Mouse (Mus musculus): ENCODE measurements around the gene Cpm.
"Not testable (repeated sequence)": the region's sequence is repeated elsewhere in the genome, so short reads cannot be mapped to it uniquely, and the experiment has no call there.

Cpm gene

DNA sequence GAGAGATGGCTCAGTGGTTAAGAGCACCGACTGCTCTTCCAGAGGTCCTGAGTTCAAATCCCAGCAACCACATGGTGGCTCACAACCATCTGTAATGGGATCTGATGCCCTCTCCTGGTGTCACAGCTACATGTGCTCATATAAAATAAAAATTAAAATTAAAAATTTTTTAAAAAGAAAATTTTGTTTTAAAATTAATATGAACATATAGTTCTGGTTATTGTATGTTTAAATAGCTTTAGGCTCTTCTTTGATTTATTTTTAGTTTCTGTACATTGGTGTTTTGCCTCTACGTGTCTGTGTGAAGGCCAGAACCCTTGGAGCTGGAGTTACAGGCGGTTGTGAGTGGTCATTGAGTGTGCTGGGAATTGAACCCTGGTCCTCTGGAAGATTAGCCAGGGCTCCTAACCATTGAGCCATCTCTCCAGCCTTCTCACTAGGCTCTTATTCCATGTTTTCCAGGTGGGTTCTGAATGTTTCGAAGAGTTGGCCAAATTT, 97.6 kb downstream of the Cpm start:
- no peak for DNase-seq

- no peak for DNase-seq
Measured at GRCm38 (mm10) chr10:117727518-117728110, 98.3 kb downstream of the Cpm start.

DNA sequence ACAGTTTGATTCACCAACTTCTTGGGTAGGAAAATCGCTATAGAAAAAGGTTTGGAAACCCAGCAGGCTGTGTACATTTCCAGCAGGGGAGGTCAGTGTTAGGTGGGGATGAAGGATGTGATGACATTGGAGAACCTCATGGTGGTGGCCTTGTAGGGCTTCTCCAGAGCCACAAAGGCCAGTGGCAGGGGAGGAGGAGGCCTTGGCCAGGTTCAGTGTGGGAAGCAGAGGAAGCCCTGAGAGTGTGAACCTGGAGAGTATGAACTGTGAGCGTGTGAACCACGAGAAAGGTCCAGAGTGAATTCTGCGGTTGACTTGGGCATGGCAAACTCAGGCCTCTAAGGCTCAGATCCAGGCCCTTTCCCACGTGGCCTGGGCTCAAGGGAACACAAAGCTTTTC, 99.3 kb downstream of the Cpm start:
- no peak for DNase-seq

- no peak for DNase-seq
Measured at GRCm38 (mm10) chr10:117729139-117729814, 100.0 kb downstream of the Cpm start.

- DNase-seq = no peak
Measured at GRCm38 (mm10) chr10:117730140-117730539, 100.8 kb downstream of the Cpm start.

DNA sequence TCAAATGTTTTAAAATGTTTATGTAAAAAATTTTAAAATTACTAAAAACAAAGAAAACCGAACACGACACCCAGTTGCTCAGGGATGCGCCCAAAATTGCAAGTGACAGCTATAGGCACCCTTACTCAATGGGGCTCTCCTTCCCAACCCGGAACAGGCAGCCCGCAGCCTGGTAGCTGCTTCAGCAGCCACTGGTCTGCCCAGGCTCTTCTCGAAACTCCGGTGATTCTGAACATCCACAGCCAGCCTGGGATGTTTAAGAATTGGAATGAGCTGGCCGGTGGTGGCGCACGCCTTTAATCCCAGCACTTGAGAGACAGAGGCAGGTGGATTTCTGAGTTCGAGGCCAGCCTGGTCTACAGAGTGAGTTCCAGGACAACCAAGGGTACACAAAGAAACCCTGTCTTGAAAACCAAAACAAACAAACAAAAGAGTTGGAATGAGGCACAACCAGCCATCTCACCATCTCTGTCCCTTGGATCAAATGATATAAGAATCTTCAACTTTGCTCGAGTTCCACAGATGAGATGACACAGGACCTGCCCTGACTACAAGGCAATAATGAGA, 101.4 kb downstream of the Cpm start:
- DNase-seq = no peak

GRCm38 (mm10) chr10:117731244-117732101, 102.2 kb downstream of the Cpm start:
- peak; percentile 32 to 46 for DNase-seq

DNA sequence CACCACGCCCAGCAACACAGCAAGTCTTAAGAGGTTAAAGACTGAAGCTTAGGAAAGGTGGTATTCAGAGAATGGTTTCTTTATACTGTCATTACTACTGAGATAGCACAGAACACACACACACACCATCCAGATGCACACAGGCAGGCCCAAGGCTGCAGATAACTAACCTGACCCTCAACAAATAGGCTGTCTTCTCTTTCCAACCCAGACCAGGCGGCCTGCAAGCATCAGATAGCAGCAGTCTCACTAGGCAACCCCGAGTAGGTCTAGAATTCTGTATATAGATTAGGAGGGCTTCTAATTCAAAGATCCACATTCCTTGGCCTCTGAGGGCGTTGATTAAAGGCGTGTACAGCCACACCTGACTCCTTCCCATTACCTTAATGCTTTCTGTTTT, 102.9 kb downstream of the Cpm start:
- no peak for DNase-seq

DNA sequence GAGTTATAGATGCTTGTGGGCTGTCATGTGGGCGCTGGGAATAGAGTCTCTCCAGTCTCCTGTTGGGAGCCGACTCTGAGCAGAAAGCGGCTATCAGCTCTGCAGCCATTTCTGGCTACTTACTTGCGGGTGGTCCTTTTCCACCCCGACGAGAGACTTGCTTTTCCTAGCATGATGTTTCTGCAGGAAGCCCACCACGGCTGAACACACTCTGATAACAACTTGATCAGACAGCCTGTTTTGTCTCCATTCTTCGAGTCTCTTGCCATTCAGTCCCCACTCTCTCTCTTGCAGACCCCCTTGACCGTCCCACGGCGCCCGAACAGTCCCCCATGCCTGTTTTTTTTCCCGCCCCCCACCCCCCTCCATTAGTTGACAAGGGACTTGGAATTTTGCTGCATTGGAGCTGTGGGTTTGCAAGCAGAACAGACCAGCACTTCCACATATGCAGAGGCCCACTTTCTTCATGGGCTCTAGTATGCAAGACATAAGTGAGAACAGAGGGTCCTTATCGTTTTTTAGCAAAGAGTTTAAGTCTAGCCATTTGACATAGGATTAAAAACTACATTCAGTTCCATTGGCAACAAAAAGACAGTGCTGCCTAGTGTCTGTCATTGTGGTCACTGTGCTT, 103.8 kb downstream of the Cpm start:
- no peak for DNase-seq

GRCm38 (mm10) chr10:117733626-117734025, 104.3 kb downstream of the Cpm start:
- DNase-seq = not testable (repeated sequence)

DNA sequence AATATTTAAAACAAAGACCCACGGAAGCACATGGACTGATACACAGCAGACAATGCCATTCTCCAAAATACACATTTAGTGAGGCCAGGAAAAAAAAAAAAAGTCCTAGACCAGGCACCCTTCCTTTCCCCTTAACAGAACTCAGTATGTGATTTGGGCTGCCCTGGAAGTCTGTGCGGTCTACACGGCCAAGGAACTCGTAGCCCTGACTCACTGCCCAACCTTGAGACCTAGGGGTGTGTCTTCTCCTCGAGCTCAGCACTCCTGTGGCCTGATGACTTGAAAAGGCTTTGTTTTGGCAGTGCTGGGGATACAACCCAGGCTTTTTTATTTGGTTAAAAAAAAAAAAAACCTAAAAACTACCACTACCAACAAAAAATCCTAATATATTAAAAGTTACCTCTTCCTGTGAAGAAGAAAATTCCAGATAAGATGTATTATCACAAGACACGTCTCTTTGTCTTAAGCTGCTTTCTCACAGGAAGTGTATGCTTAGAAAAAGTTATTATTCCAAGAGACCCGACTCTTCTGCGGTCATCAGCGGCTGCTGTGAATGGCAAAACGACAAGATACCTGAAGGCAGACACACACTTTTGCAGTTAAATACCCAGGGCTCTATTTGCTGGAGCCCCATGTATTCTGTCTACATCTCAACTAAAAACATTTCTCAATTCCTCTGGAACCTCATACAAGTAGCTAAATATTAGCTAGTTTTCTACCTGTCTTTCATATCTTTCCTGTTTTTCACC, 105.0 kb downstream of the Cpm start:
- not testable (repeated sequence) for DNase-seq

- not testable (repeated sequence) for DNase-seq
Measured at GRCm38 (mm10) chr10:117735396-117735795, 106.1 kb downstream of the Cpm start.

- DNase-seq = no peak
Measured at GRCm38 (mm10) chr10:117736573-117736972, 107.3 kb downstream of the Cpm start.
